Comparison of ENCODE assay signal across 14 mouse cellular contexts in genomic region chr14:61949446-61949845, GRCm38 (mm10).
DNase-seq lines count a peak whose midpoint lies in the region; ATAC-seq and TF ChIP-seq lines count a peak whose summit lies in the region.
"Had no signal": no experiment of that assay in that cellular context is flagged by ENCODE, and none has a peak within 500 bp of the region (broad histone marks: within the 10 kb centered on the region; RNA-seq: fewer than 3 reads in every experiment).

No protein-coding gene starts in this region.

- no peaks in the 10 kb centered on the region for H3K36me3 ChIP-seq in kidney, postnatal 0 days (ENCODE audit: insufficient read depth, low read length)
- no peaks in the 10 kb centered on the region for H3K36me3 ChIP-seq in embryonic facial prominence, embryonic 11.5 days (replicated peaks; ENCODE audit: control insufficient read depth, insufficient read depth, low read depth, low read length)
- H3K36me3 ChIP-seq in limb, embryonic 14.5 days (ENCODE audit: control insufficient read depth, insufficient read depth, low read length), result no peaks in the 10 kb centered on the region
- H3K36me3 ChIP-seq: liver, embryonic 15.5 days had no signal

- H3K9me3 ChIP-seq in kidney, postnatal 0 days (replicated peaks; ENCODE audit: low read length), result no peaks in the 10 kb centered on the region
- H3K9me3 ChIP-seq in embryonic facial prominence, embryonic 11.5 days (replicated peaks; ENCODE audit: control insufficient read depth, low read length), result no peaks in the 10 kb centered on the region
- no peaks in the 10 kb centered on the region for H3K9me3 ChIP-seq in limb, embryonic 14.5 days (ENCODE audit: control insufficient read depth, low read length)
- H3K9me3 ChIP-seq: liver, embryonic 15.5 days had no signal

- H3K4me3 ChIP-seq in kidney, postnatal 0 days (replicated peaks; ENCODE audit: low read depth, low read length), result no peak overlapping the region
- H3K4me3 ChIP-seq in embryonic facial prominence, embryonic 11.5 days (ENCODE audit: low read depth, low read length), result no peak overlapping the region
- no peak overlapping the region for H3K4me3 ChIP-seq in limb, embryonic 14.5 days (replicated peaks; ENCODE audit: low read length)
- H3K4me3 ChIP-seq: erythroblast, embryonic 14.5 days; left cerebral cortex, adult 2 months; liver, embryonic 15.5 days had no signal

- no peak overlapping the region for H3K27ac ChIP-seq in kidney, postnatal 0 days
- peak overlapping the region; percentile 35; the same call in 1 of the 2 replicates for H3K27ac ChIP-seq in embryonic facial prominence, embryonic 11.5 days (replicated peaks; ENCODE audit: low read depth, low read length)
- H3K27ac ChIP-seq in limb, embryonic 14.5 days (replicated peaks; ENCODE audit: low read depth, low read length), result peak overlapping the region; percentile 65
- H3K27ac ChIP-seq: left cerebral cortex, adult 2 months; liver, embryonic 15.5 days had no signal

- no peak overlapping the region for H3K9ac ChIP-seq in kidney, postnatal 0 days (ENCODE audit: low read depth, low read length)
- no peak overlapping the region for H3K9ac ChIP-seq in embryonic facial prominence, embryonic 11.5 days (replicated peaks; ENCODE audit: low read length)
- no peak overlapping the region for H3K9ac ChIP-seq in limb, embryonic 14.5 days (ENCODE audit: low read depth, low read length, severe bottlenecking)
- H3K9ac ChIP-seq: liver, embryonic 15.5 days had no signal

- no peaks in the 10 kb centered on the region for H3K27me3 ChIP-seq in kidney, postnatal 0 days (ENCODE audit: insufficient read depth, low read length)
- H3K27me3 ChIP-seq in embryonic facial prominence, embryonic 11.5 days (ENCODE audit: control insufficient read depth, insufficient read depth, low read length), result no peaks in the 10 kb centered on the region
- H3K27me3 ChIP-seq in limb, embryonic 14.5 days (ENCODE audit: control insufficient read depth, insufficient read depth, low read length), result no peaks in the 10 kb centered on the region
- H3K27me3 ChIP-seq: liver, embryonic 15.5 days had no signal

- no peak for TF ChIP-seq POLR2A in limb, embryonic 14.5 days (IDR thresholded peaks at IDR 0.05; ENCODE audit: borderline replicate concordance, extremely low read depth, insufficient read depth, insufficient read length)

- ATAC-seq in kidney, postnatal 0 days (replicated peaks; ENCODE audit: low FRiP score, low read depth), result no peak
- ATAC-seq in embryonic facial prominence, embryonic 11.5 days (replicated peaks; ENCODE audit: insufficient number of reproducible peaks, low FRiP score, low TSS enrichment, low read depth), result no peak
- ATAC-seq in limb, embryonic 14.5 days (ENCODE audit: low FRiP score, low read depth), result peak; percentile 34; the same call in 1 of the 2 replicates

- H3K4me1 ChIP-seq in kidney, postnatal 0 days (replicated peaks; ENCODE audit: insufficient read depth, low read length), result 0 out of 2 replicates have a peak, but pooled peaks cover 3% of the 10 kb centered on the region
- H3K4me1 ChIP-seq in embryonic facial prominence, embryonic 11.5 days (ENCODE audit: control insufficient read depth, insufficient read depth, low read length), result no peaks in the 10 kb centered on the region
- peaks cover 30% of the 10 kb centered on the region for H3K4me1 ChIP-seq in limb, embryonic 14.5 days (ENCODE audit: control insufficient read depth, insufficient read depth, low read length)
- H3K4me1 ChIP-seq: liver, embryonic 15.5 days had no signal

- 56% methylated on average over 6 of the region's 6 CpGs for WGBS in kidney, postnatal 0 days
- 41% methylated on average over 6 of the region's 6 CpGs for WGBS in embryonic facial prominence, embryonic 11.5 days
- WGBS in limb, embryonic 14.5 days, result 15% methylated on average over 6 of the region's 6 CpGs

- TF ChIP-seq CTCF in kidney, postnatal 0 days (IDR thresholded peaks at IDR 0.05; ENCODE audit: low read depth), result no peak

- H3K4me2 ChIP-seq in kidney, postnatal 0 days (ENCODE audit: low read length), result no peak overlapping the region
- no peak overlapping the region for H3K4me2 ChIP-seq in embryonic facial prominence, embryonic 11.5 days (ENCODE audit: low read depth, low read length)
- no peak overlapping the region for H3K4me2 ChIP-seq in limb, embryonic 14.5 days (replicated peaks; ENCODE audit: low read depth, low read length, severe bottlenecking)
- H3K4me2 ChIP-seq: liver, embryonic 15.5 days had no signal

- peak; percentile 20 for DNase-seq in kidney, postnatal 0 days (ENCODE audit: low spot score)
- DNase-seq in kidney, adult 18-20 months, result no peak
- peak; percentile 53 for DNase-seq in R1 (ENCODE audit: low read depth, low spot score)
- DNase-seq in embryonic facial prominence, embryonic 11.5 days (ENCODE audit: low spot score), result no peak
- no peak for DNase-seq in limb, embryonic 14.5 days (ENCODE audit: low spot score)
- no peak for DNase-seq in cerebellum, adult 9-10 months
- DNase-seq in urinary bladder, postnatal 25 days (ENCODE audit: low spot score), result no peak
- DNase-seq in adrenal gland, postnatal 10 days, result no peak
- DNase-seq: cerebellum, adult 2 months; heart, postnatal 10 days; kidney, postnatal 4 days had no signal

Comparison
In these comparisons a context has a peak if more than half of its experiments do, and no peak if none do; other contexts are left out.
1. DNase-seq: peak in kidney, postnatal 0 days (single experiment) and R1 (single experiment); none in kidney, adult 18-20 months (single experiment), embryonic facial prominence, embryonic 11.5 days (single experiment), limb, embryonic 14.5 days (single experiment), cerebellum, adult 9-10 months (single experiment), urinary bladder, postnatal 25 days (single experiment) and adrenal gland, postnatal 10 days (single experiment).